Mouse (Mus musculus) left cerebral cortex, adult 9 months (tissue): ENCODE measurements around the gene Pym1.

Experiments used
- DNase-seq, 2 experiments: peaks; one replicate each; pipeline ENCODE4 v3.0.0; 2022; ENCODE audit warnings: low spot score in 2 of 2

The Pym1 gene

DNA sequence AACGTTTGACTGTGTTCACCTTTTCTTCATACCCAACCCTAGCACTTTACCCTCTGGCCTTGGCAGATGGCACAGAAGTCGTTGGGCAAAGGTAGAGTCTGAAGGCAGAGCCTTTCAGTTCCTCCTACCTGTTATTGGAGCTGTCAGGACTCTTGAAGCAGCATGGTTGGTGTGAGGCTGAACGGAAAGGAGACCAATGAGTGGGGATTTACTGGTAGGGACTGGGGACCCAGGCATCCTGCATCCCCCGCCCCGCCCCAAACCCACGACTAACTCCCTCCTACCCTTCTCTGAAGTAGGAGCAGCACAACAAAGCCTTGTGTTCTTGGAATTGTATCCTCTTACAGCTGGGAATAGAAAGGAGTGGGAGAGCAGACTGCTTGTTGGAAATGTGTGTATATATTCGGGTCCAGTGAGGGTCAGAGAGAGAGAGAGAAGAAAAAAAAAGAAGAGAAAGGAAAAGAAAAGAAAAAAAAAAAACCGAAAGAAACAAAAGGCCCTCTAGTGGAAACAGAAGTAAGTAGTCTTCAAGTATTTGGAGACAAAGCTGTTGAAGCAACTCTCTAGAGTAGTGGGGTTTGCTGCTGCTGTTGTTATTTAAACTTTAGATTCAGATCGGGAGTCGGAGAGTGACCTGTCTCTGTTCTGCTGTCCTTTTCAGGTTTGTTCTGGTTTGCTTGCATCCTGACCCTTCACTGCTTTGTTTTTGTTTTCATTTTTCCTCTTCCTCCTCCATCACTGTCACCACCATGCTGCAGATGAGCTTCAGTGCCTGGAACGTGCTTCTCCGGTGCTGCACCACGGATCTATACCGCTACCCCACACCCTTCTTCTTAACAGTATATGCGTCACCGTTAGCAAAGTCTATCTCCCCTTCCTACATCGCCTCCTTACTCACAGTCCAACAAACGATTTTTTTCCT is 2.7 kb upstream of the Pym1 start, which contains the start of gene Dgka:
Dgka (minus strand) TSS at position 176 of the 922 bp plus-strand sequence.
- no peak for DNase-seq

DNA sequence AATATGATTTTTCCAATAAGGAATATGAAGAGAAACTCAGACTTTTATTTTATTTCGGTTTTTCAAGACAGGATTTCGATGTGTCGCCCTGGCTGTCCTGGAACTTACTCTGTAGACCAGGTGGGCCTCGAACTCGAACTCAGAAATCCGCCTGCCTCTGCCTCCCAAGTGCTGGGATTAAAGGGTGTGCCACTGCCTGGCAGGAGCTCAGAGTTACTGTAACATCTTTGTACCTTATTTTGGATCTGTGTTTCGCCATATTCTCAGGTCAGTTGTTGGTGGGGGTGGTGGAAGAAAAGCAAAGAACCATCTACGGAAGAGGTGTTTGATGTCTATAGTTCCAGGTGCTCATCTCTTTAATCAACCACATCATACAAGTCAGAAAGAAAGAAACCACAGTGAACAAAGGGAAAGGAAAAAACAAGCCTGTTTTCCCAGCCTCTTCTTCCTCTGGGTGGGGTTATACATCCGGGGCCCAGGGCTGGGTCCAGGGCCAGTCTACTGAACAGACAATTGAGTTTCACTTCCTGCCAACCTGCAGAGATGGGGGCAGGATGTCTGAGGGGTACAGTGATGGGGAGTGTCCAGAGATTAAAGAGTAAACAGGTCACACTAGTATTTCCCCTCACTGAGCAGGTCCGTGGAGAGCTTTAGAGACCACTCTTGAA is 1.6 kb upstream of the Pym1 start:
- no peak for DNase-seq

DNA sequence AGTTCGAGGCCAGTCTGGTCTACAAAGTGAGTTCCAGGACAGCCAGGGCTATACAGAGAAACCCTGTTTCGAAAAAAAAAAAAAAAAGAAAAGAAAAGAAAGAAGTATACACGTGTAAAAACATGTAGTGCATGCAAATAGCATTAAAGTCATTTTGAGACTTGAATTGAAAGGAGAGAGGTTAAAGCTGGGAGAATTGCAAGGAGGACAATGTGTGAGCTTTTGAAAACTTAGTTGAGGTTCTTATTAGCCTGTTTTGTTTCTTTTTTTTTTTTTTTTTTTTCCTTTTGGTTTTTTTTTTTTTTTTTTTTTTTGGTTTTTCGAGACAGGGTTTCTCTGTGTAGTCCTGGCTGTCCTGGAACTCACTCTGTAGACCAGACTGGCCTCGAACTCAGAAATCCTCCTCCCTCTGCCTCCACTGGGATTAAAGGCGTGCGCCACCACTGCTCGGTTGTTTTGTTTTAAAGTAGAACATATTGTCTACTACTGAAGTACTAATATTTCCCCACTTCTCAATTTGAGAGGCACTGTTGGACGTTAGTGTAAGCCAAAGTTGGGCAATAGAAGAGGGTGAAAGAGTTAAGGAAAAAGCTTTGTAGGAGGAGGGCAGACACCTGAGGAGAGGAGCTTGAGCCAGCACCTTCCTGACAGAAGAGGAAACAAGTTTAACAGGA is 580 bp upstream of the Pym1 start:
- DNase-seq: no peak

DNA sequence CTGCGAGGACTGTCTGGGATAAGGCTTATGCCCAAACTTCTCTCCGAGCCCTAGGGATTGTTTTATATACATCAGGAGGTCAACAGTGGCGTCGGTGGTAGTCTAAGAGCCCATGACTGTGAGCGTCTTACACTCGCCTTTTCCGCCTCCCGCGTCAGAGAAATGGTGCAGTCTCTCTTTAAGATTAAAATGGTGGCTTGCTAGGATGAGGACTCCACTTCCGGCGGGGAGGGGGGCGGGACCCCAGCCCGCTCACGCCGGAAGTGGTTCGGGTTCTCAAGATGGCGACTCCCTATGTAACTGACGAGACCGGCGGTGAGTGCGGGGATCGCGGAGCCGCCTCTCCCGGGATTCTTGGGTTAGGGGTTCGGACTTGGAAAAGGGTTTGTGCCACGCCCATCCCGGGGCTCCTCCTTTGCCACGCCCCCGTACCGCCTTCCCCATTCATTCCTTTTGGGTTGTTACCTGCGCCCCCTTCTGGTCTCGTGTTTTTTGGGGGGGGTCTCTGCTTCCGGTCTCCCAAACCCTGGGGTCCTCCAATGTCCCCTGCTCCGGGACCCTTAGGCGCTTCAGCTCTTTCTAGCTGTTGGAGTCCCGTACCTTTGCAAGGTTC is 669 bp downstream of the Pym1 start:
- DNase-seq: peak; percentile 62 to 74

DNA sequence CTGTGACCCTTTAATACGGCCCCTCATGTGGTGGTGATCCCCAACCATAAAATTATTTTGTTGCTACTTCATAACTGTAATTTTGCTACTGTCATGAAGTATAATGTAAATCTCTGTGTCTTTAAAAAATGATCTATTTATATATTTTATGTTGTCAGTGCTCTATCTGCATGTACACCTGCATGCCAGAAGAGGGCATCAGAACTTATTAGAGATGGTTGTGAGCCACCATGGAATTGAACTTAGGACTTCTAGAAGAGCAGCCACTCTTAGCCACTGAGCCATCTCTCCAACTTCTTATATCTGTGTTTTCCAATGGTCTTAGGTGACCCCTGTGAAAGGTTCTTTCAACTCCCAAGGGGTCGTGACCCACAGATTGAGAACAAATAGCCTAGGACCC is 25.2 kb downstream of the Pym1 start:
- no peak for DNase-seq

DNA sequence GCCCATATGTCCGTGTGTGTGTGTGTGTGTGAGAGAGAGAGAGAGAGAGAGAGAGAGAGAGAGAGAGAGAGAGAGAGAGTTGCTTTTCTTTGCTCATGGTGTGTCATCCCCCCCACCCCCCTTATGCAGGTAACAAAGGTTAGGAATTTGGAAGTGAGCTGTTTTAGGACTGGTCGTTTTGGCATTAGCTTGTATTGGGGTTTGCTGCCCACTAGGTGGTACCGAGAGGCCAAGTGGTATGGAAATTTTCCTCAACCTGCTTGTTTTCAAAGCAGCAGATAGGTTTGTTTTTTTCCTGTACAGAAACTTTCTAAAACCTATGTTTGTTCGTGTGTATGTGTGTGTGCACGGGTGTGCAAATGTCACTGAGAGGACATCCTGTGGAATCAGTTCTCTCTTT is 26.0 kb downstream of the Pym1 start:
- DNase-seq: no peak

DNA sequence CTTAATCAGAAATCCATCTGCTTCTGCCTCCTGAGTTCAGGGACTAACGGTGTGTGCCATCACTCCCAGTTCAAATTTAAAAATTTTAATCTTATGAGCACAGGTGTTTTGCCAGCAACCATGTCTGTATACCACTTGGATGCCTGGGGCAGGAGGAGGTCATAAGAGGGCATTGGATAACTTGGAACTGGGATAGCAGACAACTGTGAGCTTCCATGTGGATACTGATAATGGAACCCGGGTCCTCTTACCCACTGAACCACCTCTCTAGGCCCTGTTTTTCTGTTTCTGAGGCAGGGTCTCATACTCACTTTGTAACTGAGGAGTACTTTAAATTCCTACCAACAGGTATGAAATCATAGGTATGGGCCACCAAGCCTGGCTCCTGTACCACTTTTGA is 30.8 kb downstream of the Pym1 start:
- no peak for DNase-seq

DNA sequence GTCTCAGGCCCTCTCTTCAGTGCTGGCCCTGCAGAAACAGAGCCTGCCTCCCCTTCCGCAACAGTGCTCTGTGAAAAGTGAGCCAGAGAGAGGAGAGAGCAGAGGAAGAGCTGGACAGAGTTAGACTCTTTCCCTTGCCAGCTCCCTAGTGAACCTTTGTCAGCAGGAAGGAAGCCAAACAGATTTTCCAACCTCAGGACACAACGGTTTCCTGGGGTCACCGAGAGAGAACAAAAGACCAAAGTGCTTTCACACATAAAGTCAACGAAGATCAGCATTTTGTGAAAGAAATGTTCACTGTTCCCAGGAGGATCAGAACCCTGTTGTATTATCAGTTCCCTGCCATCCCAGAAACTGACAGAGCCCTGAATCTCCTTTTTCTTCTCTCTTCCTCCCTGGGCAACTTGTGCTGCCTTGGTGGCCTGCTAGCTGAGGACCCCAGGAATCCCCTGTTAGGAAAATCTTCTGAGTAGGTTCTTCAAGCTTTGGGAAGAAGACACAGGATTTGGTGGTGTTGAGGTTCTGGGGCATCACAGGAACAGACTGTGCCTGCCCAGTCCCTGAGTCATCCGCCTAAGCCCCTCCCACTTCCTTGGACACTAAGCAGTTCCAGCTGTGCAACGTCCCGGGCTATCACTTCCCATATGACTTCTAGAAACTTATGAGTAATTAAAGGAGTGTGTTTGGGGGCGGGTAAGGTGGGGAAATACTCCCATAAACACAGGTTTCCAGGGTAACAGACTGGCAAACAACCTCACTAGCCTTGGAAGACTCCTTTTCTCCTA is 31.5 kb downstream of the Pym1 start:
- no peak for DNase-seq

DNA sequence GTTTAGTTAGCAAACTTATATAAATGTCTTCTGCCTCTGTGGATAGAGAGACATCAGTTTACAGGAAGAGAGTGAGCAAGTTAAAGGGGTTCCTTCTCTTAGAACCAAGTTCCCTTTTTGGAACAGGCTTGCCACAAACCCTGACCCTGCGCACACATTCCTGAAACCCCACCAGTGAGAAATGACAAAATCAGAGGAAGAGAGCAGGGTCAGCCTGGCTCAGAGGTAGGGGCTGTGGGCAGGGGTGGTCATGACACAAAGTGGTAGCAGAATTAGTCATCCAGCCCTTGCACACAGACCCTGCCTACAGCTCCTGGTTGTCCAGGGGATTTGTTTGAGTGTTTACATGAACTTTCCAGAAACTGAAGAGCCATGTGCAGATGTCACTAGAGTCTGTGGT is 32.5 kb downstream of the Pym1 start:
- no peak for DNase-seq

DNA sequence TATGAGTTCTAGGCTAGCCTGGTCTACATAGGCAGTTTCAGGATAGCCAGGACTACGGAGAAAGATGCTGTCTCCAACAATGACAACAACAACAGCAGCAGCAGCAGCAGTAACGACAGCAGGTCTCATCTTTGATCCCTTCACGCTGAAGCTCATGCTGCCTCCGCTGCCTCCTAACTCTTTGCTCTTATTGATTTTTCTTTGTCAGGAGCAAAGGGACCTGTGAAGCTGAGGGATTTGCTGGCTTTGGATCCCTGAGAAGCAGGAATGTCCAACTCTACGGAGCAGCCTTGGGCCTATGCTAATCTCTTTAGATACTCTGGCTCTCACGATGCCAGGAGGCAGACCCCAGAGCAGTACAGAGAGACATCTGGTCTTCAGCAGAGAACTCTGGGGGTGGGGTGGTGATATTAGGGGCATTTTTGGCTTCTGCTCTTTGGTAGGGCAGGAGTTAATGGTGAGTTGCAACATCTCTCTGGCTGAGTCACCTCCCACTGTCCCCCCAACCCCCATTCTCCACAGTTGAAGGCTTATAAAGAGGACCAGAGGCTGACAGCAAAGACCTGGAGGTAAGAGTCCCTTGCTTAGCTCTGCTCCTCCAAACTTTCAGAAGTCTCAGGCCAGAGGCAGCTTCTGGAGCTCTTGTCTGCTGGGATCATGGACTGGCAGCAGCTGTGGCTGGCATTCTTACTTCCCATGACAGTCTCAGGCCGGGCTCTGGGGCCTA is 42.9 kb downstream of the Pym1 start, which contains the start of gene Mmp19:
Mmp19 (plus strand) TSS at position 513 of the 727 bp plus-strand sequence.
- DNase-seq: no peak

DNA sequence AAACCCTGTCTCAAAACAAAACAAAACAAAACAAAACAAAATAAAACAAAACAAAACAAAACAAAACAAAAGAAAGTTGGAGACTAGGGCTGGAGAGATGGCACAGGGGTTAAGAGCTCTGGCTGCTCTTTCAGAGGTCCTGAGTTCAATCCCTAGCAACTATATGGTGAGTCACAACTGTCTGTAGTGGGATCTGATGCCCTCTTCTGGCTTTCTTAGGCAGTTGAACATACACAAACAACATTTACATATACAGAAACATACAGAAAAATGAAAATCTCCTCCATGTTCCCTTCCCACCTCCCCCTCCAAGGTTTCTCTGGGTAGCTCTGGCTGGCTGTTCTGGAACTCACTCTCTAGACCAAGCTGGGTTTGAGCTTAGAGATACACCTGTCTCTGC is 44.4 kb downstream of the Pym1 start:
- no peak for DNase-seq

DNA sequence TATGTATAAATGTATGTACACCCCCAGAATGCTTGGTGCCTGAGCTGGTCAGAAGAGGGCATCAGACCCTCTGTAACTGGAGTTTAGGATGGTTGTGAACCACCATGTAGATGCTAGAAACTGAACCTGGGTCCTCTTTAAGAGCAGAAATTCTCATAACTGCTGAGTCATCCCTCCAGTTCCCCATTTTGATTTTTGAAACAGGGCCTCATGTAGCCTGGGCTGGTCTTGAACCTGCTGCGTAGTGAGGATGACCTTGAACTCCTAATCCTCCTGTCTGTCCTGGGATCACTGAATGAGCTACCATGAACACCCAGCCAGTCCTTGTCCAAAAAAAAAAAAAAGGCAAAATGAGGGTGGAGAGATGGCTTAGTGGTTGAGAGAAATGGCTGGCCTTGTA is 45.6 kb downstream of the Pym1 start:
- DNase-seq: no peak

DNA sequence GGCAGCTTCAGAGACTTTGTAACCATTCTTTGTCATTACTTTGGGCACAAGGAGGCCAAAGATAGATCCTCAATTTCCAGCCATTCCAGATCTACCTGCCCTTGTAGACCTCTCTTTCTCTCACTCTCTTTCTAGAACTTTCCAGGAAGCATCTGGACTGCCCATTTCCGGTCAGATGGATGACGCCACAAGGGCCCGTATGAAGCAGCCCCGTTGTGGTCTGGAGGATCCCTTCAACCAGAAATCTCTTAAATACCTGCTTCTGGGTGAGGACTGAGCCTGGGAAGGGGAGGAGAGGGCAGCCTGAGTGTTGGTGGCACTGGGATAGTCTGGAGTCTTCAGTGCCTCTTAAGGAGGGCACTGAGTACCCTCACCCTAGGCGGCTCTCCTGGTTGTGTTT is 46.7 kb downstream of the Pym1 start:
- DNase-seq: no peak

DNA sequence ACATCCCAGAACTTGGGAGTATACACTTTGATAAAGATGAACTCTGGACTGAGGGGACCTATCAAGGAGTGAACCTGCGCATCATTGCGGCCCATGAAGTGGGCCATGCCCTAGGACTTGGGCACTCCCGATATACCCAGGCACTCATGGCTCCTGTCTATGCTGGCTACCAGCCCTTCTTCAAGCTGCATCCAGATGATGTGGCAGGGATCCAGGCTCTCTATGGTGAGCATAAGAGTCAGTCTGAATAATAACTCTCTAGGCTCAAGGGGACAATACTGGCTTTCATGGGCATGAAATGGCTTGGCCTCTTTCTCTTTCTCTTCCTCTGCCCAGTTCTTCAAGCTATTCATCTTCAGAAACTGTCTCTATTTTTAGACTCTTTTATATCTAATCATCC is 47.9 kb downstream of the Pym1 start:
- DNase-seq: peak in 1 of 2 experiments; percentile 38

DNA sequence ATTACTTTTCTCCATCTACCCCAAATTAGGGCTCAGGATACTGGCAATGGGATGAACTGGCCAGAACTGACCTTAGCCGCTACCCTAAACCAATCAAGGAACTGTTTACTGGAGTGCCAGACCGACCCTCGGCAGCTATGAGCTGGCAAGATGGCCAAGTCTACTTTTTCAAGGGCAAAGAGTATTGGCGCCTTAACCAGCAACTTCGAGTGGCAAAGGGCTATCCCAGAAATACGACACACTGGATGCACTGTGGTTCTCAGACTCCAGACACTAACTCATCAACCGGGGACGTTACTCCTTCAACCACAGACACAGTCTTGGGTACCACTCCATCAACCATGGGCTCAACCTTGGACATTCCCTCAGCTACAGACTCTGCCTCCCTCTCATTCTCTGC is 51.0 kb downstream of the Pym1 start:
- DNase-seq: no peak

DNA sequence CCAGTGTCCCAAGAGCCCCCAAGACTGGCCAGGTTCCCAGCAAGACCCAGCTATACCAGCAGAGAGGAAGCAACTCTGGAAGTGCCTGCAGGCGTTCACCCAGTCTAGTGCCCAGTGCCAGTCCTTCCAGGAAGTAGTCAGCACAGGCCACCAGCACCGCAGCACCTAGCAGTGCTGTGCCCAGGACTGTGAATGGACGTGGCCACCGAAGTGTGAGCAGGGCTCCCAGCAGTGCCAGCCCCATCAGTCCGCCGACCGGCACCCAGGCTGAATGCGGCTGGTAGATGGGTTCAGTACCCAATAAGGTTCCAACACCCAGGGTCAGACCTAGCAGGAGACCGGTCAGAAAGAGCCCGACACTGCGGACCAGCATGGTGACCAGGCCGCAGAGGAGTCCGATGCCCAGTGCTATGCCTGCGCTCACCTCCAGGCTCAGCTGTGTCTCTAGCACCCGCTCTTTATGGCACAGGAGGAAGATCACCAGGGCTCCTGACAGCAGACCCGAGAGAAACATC is 54.3 kb downstream of the Pym1 start:
- DNase-seq: no peak

DNA sequence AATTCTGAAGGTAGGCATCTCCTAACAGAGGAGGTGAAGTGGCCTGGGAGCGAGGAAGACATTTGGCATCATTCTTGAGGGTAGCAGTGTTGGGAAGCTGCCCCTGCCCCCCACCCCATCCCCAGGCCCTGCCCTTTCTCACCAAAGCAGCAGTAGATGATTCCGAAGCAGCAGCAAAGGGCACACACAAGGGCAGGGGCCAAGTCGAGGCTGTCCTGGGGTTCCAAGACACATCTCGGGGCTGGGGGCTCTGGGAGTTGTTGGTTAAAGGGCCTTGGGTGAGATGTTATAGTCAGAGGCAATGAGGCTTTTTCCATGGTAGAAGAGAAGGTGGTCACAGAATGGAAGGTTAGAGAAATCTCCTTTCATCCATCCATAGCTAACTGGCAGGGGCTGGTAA is 55.3 kb downstream of the Pym1 start:
- DNase-seq: no peak

DNA sequence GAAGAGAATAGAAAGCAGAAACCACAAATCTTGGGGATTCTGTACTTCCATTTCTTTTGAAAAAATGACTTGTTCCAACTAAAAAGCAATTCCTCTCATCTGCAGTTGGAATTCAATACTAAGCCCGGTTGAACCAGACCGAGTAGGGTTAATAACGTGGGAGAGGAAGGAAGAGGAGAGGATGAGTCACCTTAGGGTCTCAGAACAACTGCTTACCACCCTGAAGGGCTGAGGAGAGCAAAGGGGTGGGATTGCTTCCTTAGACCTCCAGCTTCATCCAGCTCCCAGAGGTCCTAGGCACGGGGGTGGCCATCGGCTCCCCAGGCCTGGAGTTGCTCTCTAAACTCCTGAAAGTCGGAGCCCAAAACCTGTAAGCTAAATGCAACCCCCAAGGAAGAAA is 55.7 kb downstream of the Pym1 start:
- no peak for DNase-seq

DNA sequence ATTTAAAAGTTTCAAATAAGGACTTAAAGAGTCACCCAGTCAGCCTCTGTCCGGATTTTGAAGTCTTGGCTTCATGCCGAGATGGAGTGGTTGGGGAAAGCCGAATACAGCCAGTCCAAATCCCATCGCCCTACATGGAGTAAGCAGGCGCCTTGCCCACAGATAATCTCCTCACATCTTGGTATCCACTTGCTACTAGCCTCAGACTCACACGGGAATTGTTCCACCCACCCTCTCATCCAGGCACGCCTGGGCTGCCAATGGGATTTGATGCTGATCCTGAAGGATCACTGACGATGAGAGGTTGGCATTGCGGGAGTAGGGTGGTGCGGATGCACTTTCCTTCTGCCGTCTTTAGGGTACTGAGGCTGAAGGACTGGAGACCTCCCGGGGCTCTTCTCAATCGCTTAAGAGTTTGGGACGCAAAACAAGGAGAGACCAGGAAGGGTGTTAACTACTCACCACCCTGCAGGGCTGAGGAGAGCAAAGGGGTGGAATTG is 56.1 kb downstream of the Pym1 start, which contains the start of gene Dnajc14:
Dnajc14 (plus strand) TSS at position 292 of the 500 bp plus-strand sequence.
- DNase-seq: peak in 1 of 2 experiments; percentile 74
